Mouse (Mus musculus) heart, postnatal 0 days (tissue): ENCODE measurements at regions not wholly inside any gene's neighbourhood (a gene's known extent, or its start where the extent isn't known, plus 50 kb on each side); places are given as distances from the start of the nearest gene placed in this dataset.

ENCODE experiments used
- CTCF ChIP-seq: IDR thresholded peaks from 2 replicates; pipeline ENCODE4 v1.5.1; 2016; ENCODE audit warnings: antibody characterized with exemption, control low read depth, low read depth
- EP300 ChIP-seq: IDR thresholded peaks from 2 replicates; pipeline ENCODE4 v1.6.1; 2016; ENCODE audit warnings: antibody characterized with exemption, low read depth

DNA sequence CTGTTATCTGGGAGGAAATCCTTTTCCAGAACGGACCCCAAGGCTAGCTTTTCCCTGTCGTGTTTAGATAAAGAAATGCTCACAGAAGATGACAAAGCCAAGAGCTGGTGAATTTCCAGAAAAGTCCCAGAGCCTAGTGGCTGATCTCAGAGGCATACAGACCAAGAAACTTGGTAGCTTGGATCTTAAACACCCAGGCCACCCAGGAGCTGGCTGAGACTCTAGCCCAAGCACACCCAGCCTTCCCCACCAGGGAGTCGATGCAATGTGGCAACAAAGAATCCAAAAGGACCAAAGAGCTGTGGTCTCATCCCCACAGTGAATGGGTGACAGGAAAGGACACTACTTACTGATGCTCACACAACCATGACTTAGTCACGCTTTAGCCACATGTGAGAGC, 513.8 kb downstream of the Dok5 start:
- TF ChIP-seq CTCF (no peak), EP300 (no peak)
